Mouse (Mus musculus) hindbrain, embryonic 15.5 days (tissue): Measurements from ENCODE around the gene Lysmd1. TPM values are rescaled to one million over a fixed set of nuclear protein-coding genes. Genes with fewer than 3 reads are reported as not detected.
"Not testable (repeated sequence)": the region's sequence is repeated elsewhere in the genome, so short reads cannot be mapped to it uniquely, and the experiment has no call there.

ENCODE experiments used
- ATAC-seq: fragments of 200-750 bp; cut with Nextera tagmentation; 2 replicates; pipeline ENCODE4 v1.8.0; 2017; ENCODE audit warnings: low read depth, moderate number of reproducible peaks, moderate TSS enrichment; ENCODE audit not compliant: low FRiP score
- H3K27ac ChIP-seq: fragments of 300-500 bp; sonication (generic); replicated peaks from 2 replicates; pipeline ENCODE4 v1.5.1; 2015; ENCODE audit warnings: mild to moderate bottlenecking, inconsistent platforms
- H3K27me3 ChIP-seq: fragments of 300-500 bp; sonication (generic); 2 replicates; pipeline ENCODE4 v1.6.1; 2015; ENCODE audit warnings: control low read depth, inconsistent platforms
- H3K36me3 ChIP-seq: fragments of 300-500 bp; sonication (generic); 2 replicates; pipeline ENCODE4 v1.6.1; 2015; ENCODE audit warnings: control low read depth, inconsistent platforms
- H3K4me1 ChIP-seq: fragments of 300-500 bp; sonication (generic); replicated peaks from 2 replicates; pipeline ENCODE4 v1.6.1; 2015; ENCODE audit warnings: control low read depth, inconsistent platforms
- H3K4me2 ChIP-seq: fragments of 300-500 bp; sonication (generic); 2 replicates; pipeline ENCODE4 v1.6.1; 2015; ENCODE audit warnings: moderate library complexity, mild to moderate bottlenecking, inconsistent platforms
- H3K4me3 ChIP-seq: fragments of 300-500 bp; sonication (generic); 2 replicates; pipeline ENCODE4 v1.5.1; 2015; ENCODE audit warnings: mild to moderate bottlenecking, inconsistent platforms
- H3K9ac ChIP-seq: fragments of 300-500 bp; sonication (generic); 2 replicates; pipeline ENCODE4 v1.6.1; 2015; ENCODE audit warnings: inconsistent platforms
- H3K9me3 ChIP-seq: fragments of 300-500 bp; sonication (generic); 2 replicates; pipeline ENCODE4 v1.6.1; 2016; ENCODE audit warnings: control low read depth, inconsistent platforms
- WGBS: fragments of 180-500 bp; shearing (Covaris S2); methylation state at CpG from one replicate; pipeline ENCODE4 v1.1.7; 2015; 5-methylcytosine and 5-hydroxymethylcytosine counted together
- polyA plus RNA-seq: library from polyadenylated mRNA; unstranded; fragments of >200 nt; fragmentation: Nextera tagmentation; extraction: Ambion mirVana; gene quantifications from 2 replicates; pipeline ENCODE4 v1.2.1, GENCODE M21; 2015

The Lysmd1 gene
- polyA plus RNA-seq, 1 experiment from 2014 or later = 45.0 TPM

- Histone ChIP-seq H3K36me3 (peaks cover 53% of the 10 kb centered on the region), H3K9ac (no peak overlapping the region)
- 83% methylated on average over 6 of the region's 6 CpGs for WGBS
Measured at GRCm38 (mm10) chr3:95121580-95121979, 12.3 kb upstream of the Lysmd1 start.

DNA sequence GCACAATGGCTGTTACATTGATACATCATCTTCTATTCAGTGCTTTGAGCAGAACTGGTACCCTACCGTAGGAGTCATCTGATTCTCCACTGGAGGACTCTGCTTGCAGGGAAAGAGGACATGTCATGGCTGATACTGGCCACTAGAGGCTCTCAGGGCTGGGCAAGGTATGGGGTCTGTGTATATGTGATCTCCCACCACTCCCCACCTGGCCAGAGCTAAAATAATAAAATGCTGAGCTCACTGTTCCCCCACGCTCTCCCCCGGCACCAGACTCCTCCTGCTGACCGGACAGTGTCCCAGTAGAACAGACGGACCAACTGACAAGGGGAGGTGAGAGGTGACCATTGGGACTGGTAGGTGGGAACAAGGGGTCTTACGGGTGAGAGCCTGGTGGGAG, 9.6 kb upstream of the Lysmd1 start, which contains the start of gene Tmod4:
Gene Tmod4 (plus strand): TSS at position 231 of the 400 bp plus-strand sequence.
- H3K9ac ChIP-seq = no peak within 1 kb of the TSS
- H3K36me3 ChIP-seq = peaks cover 36% of the 10 kb centered on the region
- H3K4me1 ChIP-seq = peaks cover 10% of the 10 kb centered on the region; the same call in 1 of the 2 replicates
- no peaks in the 10 kb centered on the region for H3K9me3 ChIP-seq
- H3K27ac ChIP-seq = 0 out of 2 replicates have a peak within 1 kb of the TSS, but pooled peaks have one; percentile 10
- no peak within 1 kb of the TSS for H3K4me2 ChIP-seq
- no peak for ATAC-seq
- H3K4me3 ChIP-seq = no peak within 1 kb of the TSS
- 61% methylated on average over 6 of the region's 6 CpGs for WGBS
- H3K27me3 ChIP-seq = no peaks in the 10 kb centered on the region

More at GRCm38 (mm10) chr3:95121580-95121979, 12.3 kb upstream of the Lysmd1 start:
- H3K4me1 ChIP-seq = peaks cover 10% of the 10 kb centered on the region; the same call in 1 of the 2 replicates
- H3K4me2 ChIP-seq = no peak overlapping the region
- H3K9me3 ChIP-seq = no peaks in the 10 kb centered on the region
- no peaks in the 10 kb centered on the region for H3K27me3 ChIP-seq
- no peak for ATAC-seq
- no peak overlapping the region for H3K27ac ChIP-seq
- no peak overlapping the region for H3K4me3 ChIP-seq

DNA sequence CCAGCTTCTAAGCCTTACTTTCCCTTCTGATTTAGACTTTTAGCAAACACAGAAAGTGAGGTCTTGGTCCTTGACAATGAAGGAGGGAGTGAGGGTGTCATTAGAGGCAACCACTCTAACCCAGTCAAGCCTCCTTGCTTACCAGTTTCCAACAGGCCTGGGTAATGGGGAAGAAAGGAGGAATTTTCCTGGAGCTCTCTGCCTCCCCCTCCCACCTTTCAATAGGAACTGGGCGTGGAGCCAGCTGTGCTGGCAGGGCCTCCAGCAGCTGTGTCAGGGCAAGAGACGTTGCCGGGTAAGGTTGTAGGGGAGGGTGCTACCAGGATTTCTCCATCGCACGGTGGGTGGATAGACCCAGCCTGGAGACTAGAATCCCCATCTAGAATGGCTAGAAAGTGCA, 8.9 kb upstream of the Lysmd1 start:
- Histone ChIP-seq H3K9ac (no peak overlapping the region), H3K36me3 (peaks cover 36% of the 10 kb centered on the region), H3K27me3 (no peaks in the 10 kb centered on the region), H3K27ac (0 out of 2 replicates have a peak overlapping the region, but pooled peaks have one; percentile 10), H3K4me2 (no peak overlapping the region), H3K4me1 (peaks cover 10% of the 10 kb centered on the region; the same call in 1 of the 2 replicates), H3K4me3 (no peak overlapping the region), H3K9me3 (no peaks in the 10 kb centered on the region)
- 28% methylated on average over 5 of the region's 5 CpGs for WGBS
- no peak for ATAC-seq

- ATAC-seq = no peak
- Histone ChIP-seq H3K4me2 (no peak overlapping the region), H3K36me3 (peaks cover 17% of the 10 kb centered on the region), H3K4me3 (no peak overlapping the region), H3K4me1 (peaks cover 18% of the 10 kb centered on the region), H3K27ac (no peak overlapping the region), H3K9ac (no peak overlapping the region), H3K27me3 (no peaks in the 10 kb centered on the region), H3K9me3 (no peaks in the 10 kb centered on the region)
- WGBS = 39% methylated on average over 6 of the region's 6 CpGs
Measured at GRCm38 (mm10) chr3:95129226-95129651, 4.6 kb upstream of the Lysmd1 start.

- no peak overlapping the region for H3K27ac ChIP-seq
- no peak overlapping the region for H3K4me3 ChIP-seq
- H3K9me3 ChIP-seq = no peaks in the 10 kb centered on the region
- ATAC-seq = no peak
- H3K4me2 ChIP-seq = no peak overlapping the region
- peaks cover 13% of the 10 kb centered on the region for H3K4me1 ChIP-seq
- no peaks in the 10 kb centered on the region for H3K27me3 ChIP-seq
- no peak overlapping the region for H3K9ac ChIP-seq
- WGBS = 87% methylated on average over 5 of the region's 5 CpGs
- peaks cover 17% of the 10 kb centered on the region for H3K36me3 ChIP-seq
Measured at GRCm38 (mm10) chr3:95130081-95130480, 3.8 kb upstream of the Lysmd1 start.

DNA sequence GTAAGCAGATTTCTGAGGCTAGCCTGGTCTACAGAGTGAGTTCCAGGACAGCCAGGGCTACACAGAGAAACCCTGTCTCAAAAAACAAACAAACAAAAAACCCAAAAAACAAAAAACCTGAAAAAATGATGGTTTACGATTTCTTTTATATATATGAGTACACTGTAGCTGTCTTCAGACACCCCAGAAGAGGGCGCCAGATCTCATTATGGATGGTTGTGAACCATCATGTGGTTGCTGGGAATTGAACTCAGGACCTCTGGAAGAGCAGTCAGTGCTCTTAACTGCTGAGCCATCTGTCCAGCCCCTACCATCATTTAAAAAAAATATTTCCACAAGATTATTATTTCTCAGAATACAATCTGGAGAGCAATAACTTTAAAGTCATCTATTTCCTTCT, 1.5 kb upstream of the Lysmd1 start:
- Histone ChIP-seq H3K4me1 (peaks cover 23% of the 10 kb centered on the region), H3K36me3 (peaks cover 17% of the 10 kb centered on the region)
- H3K9ac ChIP-seq, ATAC-seq, H3K4me2 ChIP-seq, H3K9me3 ChIP-seq, H3K4me3 ChIP-seq, H3K27ac ChIP-seq, H3K27me3 ChIP-seq: not testable (repeated sequence)
- WGBS = 93% methylated on average over 2 of the region's 2 CpGs

- Histone ChIP-seq H3K9me3 (no peaks in the 10 kb centered on the region), H3K36me3 (peaks cover 17% of the 10 kb centered on the region), H3K4me1 (peaks cover 23% of the 10 kb centered on the region), H3K27me3 (no peaks in the 10 kb centered on the region), H3K9ac (peak overlapping the region; percentile 68), H3K27ac (peak overlapping the region; percentile 81), H3K4me2 (peak overlapping the region; percentile 87), H3K4me3 (peak overlapping the region; percentile 54)
- 59% methylated on average over 11 of the region's 11 CpGs for WGBS
- no peak; the same call in 1 of the 2 replicates for ATAC-seq
Measured at GRCm38 (mm10) chr3:95133176-95133575, 712 bp upstream of the Lysmd1 start.

- not testable (repeated sequence) for H3K9me3 ChIP-seq, H3K4me2 ChIP-seq, H3K9ac ChIP-seq, H3K27me3 ChIP-seq, H3K27ac ChIP-seq
- H3K4me3 ChIP-seq = peak overlapping the region; percentile 54; the same call in 1 of the 2 replicates
- peaks cover 16% of the 10 kb centered on the region for H3K36me3 ChIP-seq
- WGBS = no CpG with 5 or more reads among the region's 12 CpGs
- H3K4me1 ChIP-seq = peaks cover 23% of the 10 kb centered on the region
- peak; percentile 49 for ATAC-seq
Measured at GRCm38 (mm10) chr3:95134133-95134532, 245 bp downstream of the Lysmd1 start.

DNA sequence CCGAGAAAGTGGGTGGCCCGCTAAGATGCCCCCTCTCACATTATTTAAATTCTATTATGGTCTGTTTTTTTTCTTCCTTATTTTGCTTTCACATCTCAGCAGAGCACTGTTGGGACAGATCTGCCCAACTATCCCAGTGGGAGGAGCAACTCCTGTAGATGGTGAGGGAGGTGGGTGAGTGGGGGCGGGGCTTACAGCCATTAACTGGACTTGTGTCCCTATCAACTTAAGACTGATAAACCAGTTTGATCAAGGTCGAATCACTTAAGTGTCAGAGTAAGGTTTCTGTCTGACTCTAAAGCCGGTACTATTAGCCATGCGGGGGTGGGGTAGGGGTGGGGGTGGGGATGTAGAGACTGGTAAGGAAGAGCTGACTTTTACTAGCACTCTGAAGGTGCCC, 1.1 kb downstream of the Lysmd1 start:
- Histone ChIP-seq H3K4me1 (peaks cover 23% of the 10 kb centered on the region), H3K9ac (peak overlapping the region; percentile 31; the same call in 1 of the 2 replicates), H3K4me2 (peak overlapping the region; percentile 62), H3K36me3 (peaks cover 12% of the 10 kb centered on the region), H3K4me3 (peak overlapping the region; percentile 37), H3K27me3 (no peaks in the 10 kb centered on the region), H3K9me3 (no peaks in the 10 kb centered on the region), H3K27ac (no peak overlapping the region)
- no peak for ATAC-seq
- 37% methylated on average over 6 of the region's 6 CpGs for WGBS

- H3K9me3 ChIP-seq = no peaks in the 10 kb centered on the region
- ATAC-seq = no peak
- H3K36me3 ChIP-seq = peaks cover 15% of the 10 kb centered on the region
- H3K27me3 ChIP-seq = no peaks in the 10 kb centered on the region
- H3K27ac ChIP-seq = no peak overlapping the region
- peak overlapping the region; percentile 31; the same call in 1 of the 2 replicates for H3K9ac ChIP-seq
- 91% methylated on average over 7 of the region's 7 CpGs for WGBS
- peak overlapping the region; percentile 62 for H3K4me2 ChIP-seq
- peaks cover 23% of the 10 kb centered on the region for H3K4me1 ChIP-seq
- peak overlapping the region; percentile 37 for H3K4me3 ChIP-seq
Measured at GRCm38 (mm10) chr3:95135433-95136052, 1.7 kb downstream of the Lysmd1 start.

- Histone ChIP-seq H3K27me3 (no peaks in the 10 kb centered on the region), H3K27ac (no peak overlapping the region), H3K4me3 (no peak overlapping the region), H3K9ac (no peak overlapping the region), H3K4me2 (no peak overlapping the region), H3K36me3 (peaks cover 12% of the 10 kb centered on the region; the same call in 1 of the 2 replicates), H3K4me1 (peaks cover 23% of the 10 kb centered on the region), H3K9me3 (no peaks in the 10 kb centered on the region)
- 96% methylated on average over 3 of the region's 3 CpGs for WGBS
- ATAC-seq = no peak
Measured at GRCm38 (mm10) chr3:95136336-95136735, 2.4 kb downstream of the Lysmd1 start.

DNA sequence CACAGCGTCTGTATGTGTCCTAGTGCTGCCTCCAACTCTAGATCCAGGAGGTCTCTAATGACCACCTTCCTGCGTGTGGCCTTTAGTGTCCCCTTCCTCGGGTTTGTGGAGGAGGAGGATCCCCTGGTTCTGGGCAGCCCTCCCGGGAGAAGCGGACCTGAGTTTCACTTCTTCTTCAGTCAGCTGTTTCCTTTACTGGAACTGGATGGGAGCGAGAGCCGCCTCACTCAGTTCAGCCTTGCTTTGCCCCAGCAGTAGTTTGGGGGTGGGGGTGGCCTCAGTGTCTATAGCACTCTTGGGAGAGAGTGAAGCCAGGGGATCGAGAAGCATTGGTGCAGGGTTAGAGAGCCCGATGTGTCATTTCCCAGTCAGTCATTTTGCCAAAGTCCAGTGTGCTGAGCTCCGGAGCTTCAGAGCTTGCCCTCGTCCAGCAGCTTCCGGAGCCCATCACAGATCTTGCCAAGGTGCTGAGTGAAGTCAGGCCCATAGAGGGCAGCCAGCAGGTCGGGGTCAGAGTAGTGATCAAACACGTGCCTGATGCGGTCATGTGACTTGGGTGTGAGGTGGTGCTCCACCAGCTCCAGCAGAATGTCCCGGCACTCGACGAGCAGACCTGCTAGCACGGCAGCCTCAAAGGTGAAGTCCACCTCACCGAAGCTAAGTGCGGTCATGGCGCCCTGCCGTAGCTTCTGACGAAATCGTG, 5.8 kb downstream of the Lysmd1 start:
- Histone ChIP-seq H3K4me2 (no peak overlapping the region), H3K36me3 (peaks cover 12% of the 10 kb centered on the region; the same call in 1 of the 2 replicates), H3K27ac (no peak overlapping the region), H3K4me3 (no peak overlapping the region), H3K9me3 (no peaks in the 10 kb centered on the region), H3K4me1 (peaks cover 16% of the 10 kb centered on the region), H3K9ac (no peak overlapping the region), H3K27me3 (no peaks in the 10 kb centered on the region)
- 70% methylated on average over 25 of the region's 25 CpGs for WGBS
- no peak for ATAC-seq
